Mouse (Mus musculus) right cerebral cortex, postnatal 36 days (tissue): ENCODE results near the gene Fam84b.

ENCODE experiments used
- DNase-seq, 2 experiments: peaks; one replicate each; pipeline ENCODE4 v3.0.0; 2022; ENCODE audit warnings: low spot score in 2 of 2, mixed read lengths in 1 of 2

The Fam84b gene

DNA sequence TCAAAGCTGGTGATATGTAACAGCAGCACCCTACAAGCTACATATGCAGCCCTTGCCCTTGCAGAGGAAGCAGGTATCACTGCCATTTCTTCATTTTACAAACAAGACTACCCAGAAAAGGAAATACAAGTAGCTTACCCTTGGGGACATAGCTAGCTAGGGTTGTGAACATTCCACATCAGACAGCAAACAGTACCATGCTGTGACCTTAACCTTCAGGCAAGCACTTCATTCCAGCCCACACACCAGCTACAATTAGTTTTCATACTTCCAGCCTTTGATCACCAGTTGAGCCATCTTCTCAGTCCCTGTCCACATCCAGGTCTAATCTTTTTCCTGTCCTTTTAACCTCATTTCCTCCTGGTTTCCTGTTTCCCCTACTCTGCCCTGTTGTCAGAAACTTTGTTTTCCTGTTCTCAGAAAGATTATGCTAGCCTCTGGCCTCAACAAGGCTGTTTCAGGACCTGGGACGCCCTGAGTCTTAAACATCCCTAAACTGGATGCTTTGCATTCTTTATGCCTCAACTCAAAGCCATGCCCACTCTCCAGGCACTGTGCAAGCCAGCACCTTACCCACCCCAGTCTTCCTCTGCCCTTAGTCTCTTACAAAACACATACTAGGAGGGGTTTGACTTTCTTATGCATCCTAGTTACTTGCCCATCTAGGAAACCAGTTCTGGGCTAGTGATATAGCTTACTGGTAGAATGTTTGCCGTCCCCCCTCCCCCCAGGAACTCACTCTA is 19.9 kb downstream of the Fam84b start:
- DNase-seq: no peak

DNA sequence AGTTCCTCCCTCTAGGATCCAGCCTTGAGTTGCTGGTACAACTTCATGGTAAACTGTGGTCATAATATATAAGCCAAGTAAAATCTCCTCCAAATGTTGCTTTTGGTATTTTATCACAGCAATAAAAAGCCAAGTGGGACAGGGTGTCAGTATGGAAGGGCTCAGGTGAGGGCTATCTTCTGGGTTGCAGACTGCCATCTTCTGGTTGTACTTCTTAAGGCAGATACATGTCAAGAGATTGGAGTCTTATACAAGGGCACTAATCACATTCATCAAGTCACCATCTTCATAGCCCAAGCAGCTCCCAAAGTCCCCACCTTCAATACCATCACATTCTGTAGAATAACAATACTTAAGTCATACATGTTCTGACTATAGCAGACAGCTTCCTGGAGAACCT is 21.0 kb downstream of the Fam84b start:
- DNase-seq: no peak

DNA sequence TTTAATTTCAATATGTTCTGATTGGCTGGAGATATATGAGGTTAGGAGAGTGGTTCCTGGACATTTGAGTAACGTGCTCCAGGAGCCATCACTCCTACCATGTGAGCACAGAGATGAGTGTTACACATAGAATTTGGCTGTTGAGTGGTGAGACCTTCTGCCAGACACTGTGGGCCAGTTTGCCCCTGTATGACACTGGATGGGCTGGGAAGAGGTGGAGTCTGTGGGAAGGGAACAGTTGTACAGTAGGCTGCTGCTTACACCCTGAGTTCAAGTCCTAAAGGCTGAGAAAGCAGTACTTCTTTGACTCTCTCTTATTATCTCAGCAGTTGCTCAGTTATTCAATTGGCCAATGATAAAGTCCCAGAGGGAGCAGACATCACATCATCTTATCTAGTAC is 27.4 kb downstream of the Fam84b start:
- DNase-seq: no peak

DNA sequence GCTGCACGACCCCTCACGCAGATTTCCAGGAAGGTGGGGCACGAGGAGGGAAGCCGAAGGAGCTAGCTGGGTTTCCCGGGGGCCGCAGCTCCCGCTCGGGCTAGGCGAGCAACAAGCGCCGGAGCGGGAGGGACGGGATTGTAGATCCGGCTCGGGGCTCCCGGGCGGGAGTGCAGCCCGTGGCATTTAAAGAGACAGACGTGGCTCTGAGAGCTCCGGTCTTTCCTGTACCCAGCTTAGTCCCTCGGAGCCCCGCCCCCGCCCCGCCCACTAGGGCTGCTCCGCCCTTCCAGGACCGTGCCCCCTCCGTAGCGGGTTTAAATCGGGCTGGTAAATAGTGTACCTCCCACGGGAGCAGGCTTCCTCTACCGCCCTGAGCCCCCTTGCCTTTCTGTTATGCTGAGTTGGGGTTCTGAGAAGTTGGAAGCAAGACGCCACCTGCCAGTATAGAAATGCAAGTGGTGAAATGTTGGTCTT is 28.8 kb downstream of the Fam84b start:
- peak; percentile 76 to 80 for DNase-seq

DNA sequence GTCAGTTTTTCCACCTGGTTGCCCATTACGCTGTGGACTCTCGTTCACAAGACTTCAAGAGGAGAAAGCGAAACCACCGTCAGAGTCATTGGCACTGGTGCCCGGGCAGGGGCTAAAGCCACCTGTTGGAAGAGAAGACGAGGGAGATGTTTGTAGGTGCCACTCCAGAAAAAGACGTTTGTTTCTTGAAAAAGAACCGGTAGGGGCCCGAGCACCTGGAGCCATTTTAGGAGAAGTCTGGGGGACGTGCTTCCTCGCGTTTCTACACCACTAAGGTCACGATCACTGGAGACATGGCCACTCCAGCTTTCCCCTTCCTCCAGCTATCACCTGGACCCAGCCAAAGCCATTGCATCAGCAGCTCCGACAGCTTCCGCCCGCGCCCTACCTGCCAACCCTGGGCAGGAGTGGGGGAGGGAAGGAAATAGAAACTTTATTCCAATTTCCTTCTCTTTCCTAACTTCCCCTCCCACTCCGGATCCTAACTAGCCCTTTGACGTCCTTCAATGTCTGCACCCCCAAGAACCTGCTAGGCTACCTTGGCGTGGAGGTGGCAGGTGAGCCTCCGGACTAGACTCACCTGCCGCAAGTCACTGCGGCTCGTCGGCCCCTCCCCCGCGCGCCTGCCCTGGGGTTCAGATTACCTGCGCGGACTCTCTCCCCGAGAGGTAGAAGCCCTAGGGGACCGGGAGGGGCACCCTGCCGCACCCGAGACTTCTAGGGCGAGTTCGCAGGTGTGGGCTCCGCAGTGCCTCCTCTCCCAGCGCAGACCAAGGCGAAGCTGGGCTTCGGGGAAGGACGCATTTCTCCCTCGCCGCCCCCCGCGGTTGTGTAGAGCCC is 29.5 kb downstream of the Fam84b start:
- no peak for DNase-seq

DNA sequence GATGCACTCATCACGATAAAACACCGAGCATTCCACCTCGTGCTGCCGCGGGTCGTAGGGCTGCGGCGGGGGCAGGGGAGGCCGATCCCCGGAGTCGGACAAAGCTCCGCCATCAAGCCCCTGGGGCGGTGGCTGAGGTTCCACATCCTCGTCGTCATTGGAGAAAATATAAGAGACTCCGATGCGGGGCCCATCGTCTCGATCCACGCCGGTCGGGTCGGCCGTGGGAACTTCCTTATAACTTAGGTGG is 30.0 kb downstream of the Fam84b start:
- no peak for DNase-seq

DNA sequence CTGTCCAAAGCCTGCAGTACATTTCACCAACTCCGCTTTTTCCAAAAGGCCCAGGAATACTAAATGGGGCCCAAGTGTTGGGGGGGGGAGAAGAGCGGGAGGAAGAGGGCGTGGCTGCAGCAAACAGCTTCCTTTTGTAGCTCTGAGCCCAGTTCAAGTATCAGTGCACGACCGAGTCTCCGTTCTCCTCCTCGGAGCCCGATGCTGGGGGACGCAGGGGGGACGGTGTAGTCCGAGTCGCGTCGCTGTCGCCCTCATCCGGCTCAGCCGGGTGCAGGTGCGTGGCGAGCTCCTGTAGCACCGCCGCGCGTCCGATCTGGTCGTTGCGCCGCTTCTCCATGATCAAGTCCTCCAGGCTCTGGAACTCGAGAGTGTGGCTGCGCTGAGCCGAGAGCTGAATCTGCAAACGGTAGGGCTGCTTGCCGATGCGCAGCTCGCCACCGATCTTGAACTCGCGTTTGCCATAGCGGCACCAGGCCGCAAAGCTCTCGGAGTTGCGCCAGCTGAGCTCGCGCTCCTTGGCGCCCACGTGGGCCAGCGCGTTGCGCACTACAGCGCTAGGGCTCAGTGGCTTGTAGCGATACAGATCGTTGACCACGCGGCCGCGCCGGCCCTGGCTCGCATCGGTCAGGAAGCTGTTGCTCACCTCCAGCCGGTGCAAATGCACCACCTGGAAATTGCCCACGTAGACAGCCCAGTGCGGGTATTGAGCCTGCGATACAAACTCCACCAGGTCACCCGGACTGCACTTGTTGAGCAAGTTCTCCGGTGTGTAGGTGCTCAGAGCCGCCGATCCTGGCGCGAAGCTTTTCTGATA is 30.6 kb downstream of the Fam84b start:
- DNase-seq: peak; percentile 66 to 68

DNA sequence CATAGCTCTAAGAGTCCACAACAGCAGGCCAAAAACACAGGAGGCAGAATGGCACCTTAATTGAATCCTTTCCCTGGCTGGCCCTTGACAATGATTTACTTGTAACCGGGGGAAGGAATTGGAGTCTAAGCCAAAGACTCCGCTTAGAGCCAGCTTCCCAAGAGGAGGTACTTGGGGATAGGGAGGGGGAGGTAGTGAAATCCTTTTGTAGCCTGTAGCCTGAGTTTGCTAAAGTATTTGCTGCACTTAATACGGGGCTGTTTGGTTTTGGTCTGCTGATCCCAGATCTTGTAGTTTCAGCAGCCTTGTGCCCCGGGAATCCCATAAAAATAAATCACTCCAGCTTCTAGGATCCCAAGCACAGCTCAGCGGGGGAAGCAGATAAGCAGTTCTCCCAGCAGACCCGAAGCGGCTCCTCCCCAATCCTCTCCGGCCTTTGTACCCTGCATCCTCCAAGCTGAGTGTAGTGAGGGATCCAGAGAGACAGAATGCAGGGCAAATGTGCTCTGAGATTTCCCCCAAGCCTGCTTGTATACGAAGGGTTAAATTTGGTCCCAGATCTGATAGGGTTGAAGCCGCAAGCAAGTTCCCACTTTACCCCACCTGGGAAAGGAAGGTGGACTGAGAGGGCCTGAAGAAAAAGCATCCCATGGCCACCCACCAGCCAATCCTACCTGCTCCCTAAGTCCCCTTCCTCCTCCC is 31.3 kb downstream of the Fam84b start:
- DNase-seq: peak in 1 of 2 experiments; percentile 8

DNA sequence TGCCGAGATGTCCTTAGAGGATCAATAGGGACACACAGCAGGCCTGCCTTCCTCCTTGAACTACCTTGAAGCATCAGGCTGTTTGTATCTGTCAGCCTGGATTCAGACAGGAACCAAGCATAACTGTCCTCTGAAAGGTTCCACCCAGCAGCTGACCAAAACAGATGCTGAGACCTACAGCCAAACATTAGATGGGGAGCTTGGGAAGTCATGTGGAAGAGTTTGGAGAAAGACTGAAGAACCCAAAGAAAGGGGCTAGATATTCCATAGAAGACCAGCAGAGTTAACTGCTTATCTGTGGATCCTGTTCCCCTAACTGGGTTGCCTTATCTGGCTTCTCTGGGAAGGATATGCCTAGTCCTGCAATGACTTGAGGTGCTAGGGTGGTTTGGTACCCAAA is 35.1 kb downstream of the Fam84b start:
- DNase-seq: no peak

DNA sequence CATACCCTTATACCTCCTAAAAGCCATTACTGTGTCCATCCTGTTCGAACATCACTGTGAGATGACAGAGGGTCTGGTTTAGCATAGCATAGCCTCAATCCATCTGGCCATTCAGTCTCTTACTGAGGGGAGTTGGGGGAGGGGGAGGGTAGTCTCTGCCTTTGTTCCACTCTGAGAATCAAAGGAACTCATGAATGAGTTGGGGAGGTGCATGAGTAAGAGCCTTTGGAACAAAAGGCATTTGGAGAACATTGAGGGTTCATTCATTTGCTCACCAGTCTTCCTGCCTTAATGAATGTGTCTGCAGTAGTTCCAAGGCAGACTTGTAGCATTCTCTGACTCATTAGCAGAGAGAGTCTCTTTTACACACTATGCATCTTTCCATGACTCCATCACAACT is 37.1 kb downstream of the Fam84b start:
- DNase-seq: no peak

DNA sequence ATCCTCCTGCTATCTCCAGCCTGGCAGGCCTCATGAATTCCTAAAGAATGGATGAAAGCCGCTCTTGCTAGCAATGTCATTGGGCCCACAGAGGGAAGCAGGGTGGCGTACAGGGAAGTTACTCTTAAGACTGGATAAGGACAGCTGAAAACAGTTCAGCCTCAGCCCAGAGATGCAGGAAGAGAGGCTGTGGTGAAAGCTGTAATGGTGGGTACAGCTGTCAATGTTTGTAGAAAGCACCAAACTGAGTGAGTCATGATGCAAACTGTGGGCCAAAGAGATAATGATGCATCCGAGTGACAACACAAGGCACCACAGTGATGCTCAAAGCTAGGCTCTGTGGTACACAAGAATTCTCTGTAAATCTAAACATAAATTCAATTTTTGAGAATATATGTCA is 39.0 kb downstream of the Fam84b start:
- DNase-seq: no peak

DNA sequence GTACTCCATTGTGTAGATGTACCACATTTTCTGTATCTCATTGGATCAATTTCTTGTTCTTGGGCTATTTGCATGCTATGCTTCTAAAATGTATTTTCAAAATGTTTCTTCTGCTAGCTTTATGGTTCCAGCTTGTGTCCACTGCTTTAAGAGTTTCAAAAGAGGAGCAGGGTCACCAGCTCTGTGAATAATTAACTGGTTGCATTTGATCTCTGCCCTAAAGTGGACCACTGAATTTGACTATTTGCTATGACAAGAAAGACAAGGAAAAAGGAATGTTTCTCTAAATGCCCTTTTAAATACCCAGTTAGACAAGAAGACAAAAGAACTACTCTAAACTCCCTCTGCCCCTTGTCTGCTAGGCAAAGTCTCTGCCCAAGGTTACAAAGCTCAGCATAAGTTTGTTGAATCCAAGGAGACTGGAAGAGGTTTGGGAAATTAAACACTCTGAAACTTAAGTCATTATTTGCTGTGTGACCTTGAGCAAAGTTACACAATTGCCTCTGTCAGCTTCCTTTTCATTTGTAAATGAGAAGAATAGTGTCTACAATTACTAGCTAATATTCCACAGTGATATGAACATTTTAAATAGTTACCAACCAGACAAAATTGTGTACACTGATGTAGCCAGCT is 60.4 kb downstream of the Fam84b start:
- DNase-seq: no peak

DNA sequence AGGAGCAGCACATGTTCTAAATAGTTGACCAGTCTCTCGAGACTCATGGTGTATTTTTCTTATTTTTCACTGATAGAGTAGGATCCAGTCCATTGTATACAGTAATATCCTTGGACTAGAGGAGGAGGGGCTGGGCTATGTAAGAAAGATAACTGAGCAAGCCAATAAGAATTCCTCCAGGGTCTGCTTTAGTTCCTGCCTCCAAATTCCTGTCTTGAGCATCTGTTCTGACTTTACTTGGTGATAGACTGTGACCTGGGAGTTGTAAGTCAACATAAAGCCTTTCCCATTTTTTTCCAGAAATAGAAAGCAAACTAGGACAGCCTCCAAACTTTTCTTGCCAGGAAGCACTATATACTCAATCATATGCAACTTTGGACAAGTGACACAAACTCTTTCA is 64.5 kb downstream of the Fam84b start:
- no peak for DNase-seq

DNA sequence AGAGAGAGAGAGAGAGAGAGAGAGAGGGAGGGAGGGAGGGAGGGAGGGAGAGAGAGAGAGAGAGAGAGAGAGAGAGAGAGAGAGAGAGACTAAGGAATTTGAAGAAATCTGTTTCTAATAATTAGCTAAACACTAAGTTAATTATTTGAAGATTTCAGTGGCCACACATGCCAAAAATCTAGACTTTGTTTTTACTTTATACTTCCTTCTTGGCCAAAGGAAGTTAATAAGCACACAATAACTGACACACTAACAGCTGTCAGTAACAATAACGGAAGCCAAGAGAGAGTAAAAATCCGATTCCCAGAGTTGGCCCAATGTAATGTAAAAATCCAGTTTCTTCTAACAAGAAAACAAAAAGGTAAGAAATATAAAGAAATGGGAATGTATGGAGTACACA is 69.8 kb downstream of the Fam84b start:
- no peak for DNase-seq

DNA sequence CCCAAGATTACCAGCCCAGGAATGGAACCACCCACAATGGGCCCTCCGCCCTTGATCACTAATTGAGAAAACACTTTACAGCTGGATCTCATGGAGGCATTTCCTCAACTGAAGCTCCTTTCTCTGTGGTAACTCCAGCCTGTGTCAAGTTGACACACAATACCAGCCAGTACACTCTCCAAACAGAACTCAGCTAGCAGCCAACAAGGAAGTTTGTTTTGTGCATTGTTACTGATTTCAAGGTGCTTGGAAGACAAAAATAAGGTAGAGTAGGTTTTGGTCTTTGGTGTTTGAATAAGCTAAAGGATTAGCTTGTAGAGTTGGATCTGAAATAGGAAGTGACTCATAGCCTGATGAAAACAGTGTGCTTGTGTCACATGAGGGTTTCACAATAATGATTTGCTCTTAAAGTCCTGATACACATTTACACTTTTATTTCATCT is 74.0 kb downstream of the Fam84b start:
- no peak for DNase-seq

DNA sequence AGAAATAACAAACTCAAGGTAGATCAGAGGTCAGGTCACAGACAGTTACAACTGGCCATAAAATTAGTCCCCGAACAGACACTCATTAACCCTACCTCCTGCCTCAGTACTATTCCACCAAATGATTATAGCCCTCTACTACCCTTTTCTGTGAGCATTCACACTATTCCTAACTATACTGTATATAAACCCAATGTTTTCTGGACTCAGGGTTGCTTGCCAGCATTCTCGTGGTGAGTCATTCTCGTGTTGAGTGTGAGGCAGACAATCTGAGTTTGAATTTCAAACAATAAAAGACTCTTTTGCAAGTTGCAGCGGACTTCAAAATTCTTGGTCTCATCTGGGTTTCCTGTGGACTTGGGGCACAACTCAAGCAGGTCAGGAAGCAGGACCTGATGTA is 74.5 kb downstream of the Fam84b start:
- peak; percentile 1 to 8 for DNase-seq
